Mouse (Mus musculus) C2C12 (cell line): Measurements from ENCODE around the gene Moap1. TPM values are rescaled to one million over a fixed set of nuclear protein-coding genes. Genes with fewer than 3 reads are reported as not detected.

ENCODE experiments used
- H3K27me3 ChIP-seq: one replicate; pipeline ENCODE4 v1.6.1; 2011; ENCODE audit not compliant: control insufficient read depth, insufficient read depth, insufficient read length
- H3K36me3 ChIP-seq: one replicate; pipeline ENCODE4 v1.6.1; 2011; ENCODE audit not compliant: control insufficient read depth, insufficient read depth
- H3K4me3 ChIP-seq: one replicate; pipeline ENCODE4 v1.5.1; 2011; ENCODE audit warnings: mild to moderate bottlenecking, control low read depth; ENCODE audit not compliant: poor library complexity, insufficient read depth, severe bottlenecking
- H3K79me2 ChIP-seq: one replicate; pipeline ENCODE4 v1.6.1; 2011; ENCODE audit not compliant: control insufficient read depth, insufficient read depth
- H3K79me3 ChIP-seq: one replicate; pipeline ENCODE4 v1.6.1; 2011; ENCODE audit warnings: low read depth, control low read depth
- H3ac ChIP-seq: one replicate; pipeline ENCODE3; 2011; ENCODE audit warnings: low read depth; ENCODE audit not compliant: control insufficient read depth, insufficient read length
- CEBPB ChIP-seq: IDR thresholded peaks from one replicate; pipeline ENCODE4 v1.6.1; 2011; ENCODE audit warnings: low read depth, mild to moderate bottlenecking, control low read depth, moderate library complexity
- CTCF ChIP-seq: IDR thresholded peaks from one replicate; pipeline ENCODE4 v1.5.1; 2011; ENCODE audit not compliant: control insufficient read depth, insufficient read depth, insufficient read length
- FOSL1 ChIP-seq: IDR thresholded peaks from one replicate; pipeline ENCODE4 v1.8.0; 2011; ENCODE audit warnings: mild to moderate bottlenecking, low read length; ENCODE audit not compliant: poor library complexity, insufficient read depth, severe bottlenecking
- MAX ChIP-seq: IDR thresholded peaks from one replicate; pipeline ENCODE4 v1.6.1; 2011; ENCODE audit warnings: mild to moderate bottlenecking, control low read depth
- MYOD1 ChIP-seq: IDR thresholded peaks from one replicate; pipeline ENCODE4 v1.6.1; 2011; ENCODE audit warnings: low read depth; ENCODE audit not compliant: control insufficient read depth, insufficient read length
- MYOG ChIP-seq: IDR thresholded peaks from one replicate; pipeline ENCODE4 v1.6.1; 2011; ENCODE audit not compliant: control insufficient read depth, insufficient read length; ENCODE audit errors: extremely low read depth
- USF1 ChIP-seq: IDR thresholded peaks from one replicate; pipeline ENCODE4 v1.6.1; 2011; ENCODE audit warnings: low read depth, mild to moderate bottlenecking, control low read depth, moderate library complexity
- polyA plus RNA-seq: library from polyadenylated mRNA; unstranded; fragments of >200 nt; fragmentation: generic; extraction: Trizol; gene quantifications from one replicate; pipeline ENCODE4 v1.2.1, GENCODE M21; 2012; ENCODE audit warnings: missing spikeins

Gene Moap1
- polyA plus RNA-seq, 1 experiment, result 4.7 TPM

GRCm38 (mm10) chr12:102725146-102725545, 18.3 kb downstream of the Moap1 start:
- H3K79me3 ChIP-seq, result no peaks in the 10 kb centered on the region
- no peaks in the 10 kb centered on the region for H3K79me2 ChIP-seq
- no peaks in the 10 kb centered on the region for H3K27me3 ChIP-seq
- TF ChIP-seq USF1 (no peak), MYOG (no peak), MAX (no peak), FOSL1 (no peak)
- H3ac ChIP-seq, result no peak overlapping the region
- no peaks in the 10 kb centered on the region for H3K36me3 ChIP-seq
- no peak overlapping the region for H3K4me3 ChIP-seq

GRCm38 (mm10) chr12:102723861-102724260, 19.6 kb downstream of the Moap1 start:
- no peak overlapping the region for H3K4me3 ChIP-seq
- H3K27me3 ChIP-seq, result no peaks in the 10 kb centered on the region
- no peaks in the 10 kb centered on the region for H3K79me3 ChIP-seq
- no peaks in the 10 kb centered on the region for H3K36me3 ChIP-seq
- no peaks in the 10 kb centered on the region for H3K79me2 ChIP-seq
- no peak overlapping the region for H3ac ChIP-seq
- TF ChIP-seq MYOG, result no peak

GRCm38 (mm10) chr12:102722966-102723365, 20.5 kb downstream of the Moap1 start:
- H3K79me2 ChIP-seq, result no peaks in the 10 kb centered on the region
- H3K4me3 ChIP-seq, result no peak overlapping the region
- no peak for TF ChIP-seq MYOD1
- TF ChIP-seq MAX, result no peak
- no peak for TF ChIP-seq CEBPB
- TF ChIP-seq MYOG, result no peak
- no peaks in the 10 kb centered on the region for H3K27me3 ChIP-seq
- no peak overlapping the region for H3ac ChIP-seq
- H3K36me3 ChIP-seq, result no peaks in the 10 kb centered on the region
- H3K79me3 ChIP-seq, result no peaks in the 10 kb centered on the region

- H3K79me3 ChIP-seq, result no peaks in the 10 kb centered on the region
- no peaks in the 10 kb centered on the region for H3K27me3 ChIP-seq
- H3ac ChIP-seq, result no peak overlapping the region
- H3K36me3 ChIP-seq, result no peaks in the 10 kb centered on the region
- H3K79me2 ChIP-seq, result no peaks in the 10 kb centered on the region
- TF ChIP-seq MYOG (no peak), FOSL1 (no peak), MYOD1 (no peak), CEBPB (no peak), CTCF (no peak), USF1 (no peak), MAX (no peak)
- H3K4me3 ChIP-seq, result no peak overlapping the region
Measured at GRCm38 (mm10) chr12:102722451-102722850, 21.0 kb downstream of the Moap1 start.

- no peaks in the 10 kb centered on the region for H3K79me2 ChIP-seq
- no peak overlapping the region for H3K4me3 ChIP-seq
- H3K27me3 ChIP-seq, result no peaks in the 10 kb centered on the region
- peak; percentile 30 for TF ChIP-seq CTCF
- TF ChIP-seq MAX, result no peak
- TF ChIP-seq CEBPB, result no peak
- no peak for TF ChIP-seq MYOG
- H3ac ChIP-seq, result no peak overlapping the region
- no peaks in the 10 kb centered on the region for H3K36me3 ChIP-seq
- no peaks in the 10 kb centered on the region for H3K79me3 ChIP-seq
Measured at GRCm38 (mm10) chr12:102719552-102720315, 23.7 kb downstream of the Moap1 start.

- Histone ChIP-seq H3K79me2 (no peaks in the 10 kb centered on the region), H3K79me3 (no peaks in the 10 kb centered on the region), H3K27me3 (no peaks in the 10 kb centered on the region), H3ac (no peak overlapping the region), H3K36me3 (no peaks in the 10 kb centered on the region), H3K4me3 (no peak overlapping the region)
- TF ChIP-seq USF1 (no peak), CEBPB (no peak), MAX (no peak), MYOD1 (no peak), FOSL1 (no peak), CTCF (no peak), MYOG (no peak)
Measured at GRCm38 (mm10) chr12:102714654-102715395, 28.6 kb downstream of the Moap1 start.
